Mouse (Mus musculus) forebrain, embryonic 13.5 days (tissue): ENCODE results near the gene Fbp2. TPM values are rescaled to one million over a fixed set of nuclear protein-coding genes. Genes with fewer than 3 reads are reported as not detected.
A peak's percentile ranks its signal among the peaks of the same experiment; 100 is the strongest.

Experiments used
- ATAC-seq: fragments of 200-750 bp; cut with Nextera tagmentation; 2 replicates; pipeline ENCODE4 v1.8.0; 2017
- H3K27ac ChIP-seq: fragments of 300-500 bp; sonication (generic); 2 replicates; pipeline ENCODE4 v1.5.1; 2015; ENCODE audit warnings: inconsistent platforms, mild to moderate bottlenecking, moderate library complexity
- H3K27me3 ChIP-seq: fragments of 300-500 bp; sonication (generic); 2 replicates; pipeline ENCODE4 v1.6.1; 2015; ENCODE audit warnings: mild to moderate bottlenecking, inconsistent platforms
- H3K36me3 ChIP-seq: fragments of 300-500 bp; sonication (generic); 2 replicates; pipeline ENCODE4 v1.6.1; 2015; ENCODE audit warnings: mild to moderate bottlenecking, inconsistent platforms; ENCODE audit not compliant: poor library complexity, severe bottlenecking
- H3K4me1 ChIP-seq: fragments of 300-500 bp; sonication (generic); 2 replicates; pipeline ENCODE4 v1.6.1; 2015; ENCODE audit warnings: inconsistent platforms
- H3K4me2 ChIP-seq: fragments of 300-500 bp; sonication (generic); 2 replicates; pipeline ENCODE4 v1.6.1; 2015; ENCODE audit warnings: inconsistent platforms, mild to moderate bottlenecking, moderate library complexity
- H3K4me3 ChIP-seq: fragments of 300-500 bp; sonication (generic); 2 replicates; pipeline ENCODE4 v1.5.1; 2015; ENCODE audit warnings: mild to moderate bottlenecking, inconsistent platforms
- H3K9ac ChIP-seq: fragments of 300-500 bp; sonication (generic); 2 replicates; pipeline ENCODE4 v1.6.1; 2015; ENCODE audit warnings: mild to moderate bottlenecking, inconsistent platforms
- H3K9me3 ChIP-seq: fragments of 300-500 bp; sonication (generic); replicated peaks from 2 replicates; pipeline ENCODE4 v1.6.1; 2016; ENCODE audit warnings: inconsistent platforms
- WGBS: fragments of 180-500 bp; shearing (Covaris S2); methylation state at CpG from one replicate; pipeline ENCODE4 v1.1.7; 2015; 5-methylcytosine and 5-hydroxymethylcytosine counted together
- polyA plus RNA-seq: library from polyadenylated mRNA; unstranded; fragments of >200 nt; fragmentation: Nextera tagmentation; extraction: Ambion mirVana; gene quantifications from 2 replicates; pipeline ENCODE4 v1.2.1, GENCODE M21; 2015

Fbp2 gene
- polyA plus RNA-seq, 1 experiment from 2014 or later = not detected

GRCm38 (mm10) chr13:62881336-62881735 is 23.1 kb upstream of the Fbp2 start:
- ATAC-seq = no peak
- Histone ChIP-seq H3K27ac (no peak overlapping the region), H3K4me1 (no peaks in the 10 kb centered on the region), H3K4me3 (no peak overlapping the region), H3K9me3 (no peaks in the 10 kb centered on the region), H3K9ac (no peak overlapping the region), H3K27me3 (no peaks in the 10 kb centered on the region), H3K36me3 (no peaks in the 10 kb centered on the region), H3K4me2 (no peak overlapping the region)
- WGBS = 86% methylated on average over 9 of the region's 9 CpGs

GRCm38 (mm10) chr13:62879831-62880615 is 21.8 kb upstream of the Fbp2 start:
- H3K9me3 ChIP-seq = no peaks in the 10 kb centered on the region
- H3K27me3 ChIP-seq = no peaks in the 10 kb centered on the region
- 18% methylated on average over 8 of the region's 8 CpGs for WGBS
- H3K4me3 ChIP-seq = no peak overlapping the region
- ATAC-seq = no peak
- H3K9ac ChIP-seq = no peak overlapping the region
- no peak overlapping the region for H3K4me2 ChIP-seq
- H3K27ac ChIP-seq = no peak overlapping the region
- H3K36me3 ChIP-seq = no peaks in the 10 kb centered on the region
- no peaks in the 10 kb centered on the region for H3K4me1 ChIP-seq

- H3K36me3 ChIP-seq = no peaks in the 10 kb centered on the region
- no peak for ATAC-seq
- H3K4me1 ChIP-seq = no peaks in the 10 kb centered on the region
- H3K4me3 ChIP-seq = no peak overlapping the region
- H3K27me3 ChIP-seq = no peaks in the 10 kb centered on the region
- no peak overlapping the region for H3K4me2 ChIP-seq
- H3K9me3 ChIP-seq = no peaks in the 10 kb centered on the region
- no peak overlapping the region for H3K9ac ChIP-seq
- 17% methylated on average over 6 of the region's 6 CpGs for WGBS
- H3K27ac ChIP-seq = no peak overlapping the region
These were observed 21.2 kb upstream of the Fbp2 start for GRCm38 (mm10) chr13:62879411-62879810.

- no peak for ATAC-seq
- no peaks in the 10 kb centered on the region for H3K27me3 ChIP-seq
- no peaks in the 10 kb centered on the region for H3K36me3 ChIP-seq
- no peaks in the 10 kb centered on the region for H3K9me3 ChIP-seq
- H3K27ac ChIP-seq = no peak overlapping the region
- H3K4me3 ChIP-seq = no peak overlapping the region
- 10% methylated on average over 5 of the region's 5 CpGs for WGBS
- H3K4me1 ChIP-seq = no peaks in the 10 kb centered on the region
- H3K4me2 ChIP-seq = no peak overlapping the region
- H3K9ac ChIP-seq = no peak overlapping the region
These were observed 19.0 kb upstream of the Fbp2 start for GRCm38 (mm10) chr13:62877247-62877646.

- Histone ChIP-seq H3K9ac (no peak overlapping the region), H3K9me3 (no peaks in the 10 kb centered on the region), H3K27me3 (no peaks in the 10 kb centered on the region), H3K4me1 (no peaks in the 10 kb centered on the region), H3K36me3 (no peaks in the 10 kb centered on the region), H3K4me3 (no peak overlapping the region), H3K4me2 (no peak overlapping the region), H3K27ac (no peak overlapping the region)
- WGBS = 85% methylated on average over 1 of the region's 1 CpGs
- ATAC-seq = no peak
These were observed 17.9 kb upstream of the Fbp2 start for GRCm38 (mm10) chr13:62876111-62876510.

- H3K4me1 ChIP-seq = no peaks in the 10 kb centered on the region
- no peaks in the 10 kb centered on the region for H3K9me3 ChIP-seq
- no peak overlapping the region for H3K9ac ChIP-seq
- H3K4me3 ChIP-seq = no peak overlapping the region
- H3K27me3 ChIP-seq = no peaks in the 10 kb centered on the region
- ATAC-seq = no peak
- H3K27ac ChIP-seq = no peak overlapping the region
- H3K4me2 ChIP-seq = no peak overlapping the region
- WGBS = 76% methylated on average over 3 of the region's 3 CpGs
- no peaks in the 10 kb centered on the region for H3K36me3 ChIP-seq
These were observed 14.0 kb upstream of the Fbp2 start for GRCm38 (mm10) chr13:62872252-62872651.

GRCm38 (mm10) chr13:62870605-62871004 is 12.4 kb upstream of the Fbp2 start:
- no peak overlapping the region for H3K27ac ChIP-seq
- no peak overlapping the region for H3K4me2 ChIP-seq
- no peaks in the 10 kb centered on the region for H3K9me3 ChIP-seq
- no peak overlapping the region for H3K4me3 ChIP-seq
- ATAC-seq = no peak
- no peaks in the 10 kb centered on the region for H3K36me3 ChIP-seq
- H3K27me3 ChIP-seq = no peaks in the 10 kb centered on the region
- H3K9ac ChIP-seq = no peak overlapping the region
- H3K4me1 ChIP-seq = no peaks in the 10 kb centered on the region
- WGBS = 88% methylated on average over 2 of the region's 2 CpGs

- no peaks in the 10 kb centered on the region for H3K36me3 ChIP-seq
- no peak overlapping the region for H3K4me3 ChIP-seq
- H3K9me3 ChIP-seq = no peaks in the 10 kb centered on the region
- no peaks in the 10 kb centered on the region for H3K27me3 ChIP-seq
- no peaks in the 10 kb centered on the region for H3K4me1 ChIP-seq
- H3K4me2 ChIP-seq = no peak overlapping the region
- H3K9ac ChIP-seq = no peak overlapping the region
- no peak overlapping the region for H3K27ac ChIP-seq
- WGBS = 60% methylated on average over 4 of the region's 4 CpGs
- 0 out of 2 replicates have a peak, but pooled peaks have one; percentile 4 for ATAC-seq
These were observed 8.6 kb upstream of the Fbp2 start for GRCm38 (mm10) chr13:62866817-62867216.

GRCm38 (mm10) chr13:62865651-62866315 is 7.6 kb upstream of the Fbp2 start:
- H3K4me1 ChIP-seq = no peaks in the 10 kb centered on the region
- no peak overlapping the region for H3K4me2 ChIP-seq
- H3K27me3 ChIP-seq = no peaks in the 10 kb centered on the region
- no peaks in the 10 kb centered on the region for H3K36me3 ChIP-seq
- H3K9ac ChIP-seq = no peak overlapping the region
- H3K9me3 ChIP-seq = no peaks in the 10 kb centered on the region
- no peak overlapping the region for H3K4me3 ChIP-seq
- ATAC-seq = no peak
- no peak overlapping the region for H3K27ac ChIP-seq
- WGBS = 76% methylated on average over 11 of the region's 11 CpGs

- no peak for ATAC-seq
- no peak overlapping the region for H3K4me2 ChIP-seq
- no peak overlapping the region for H3K27ac ChIP-seq
- H3K27me3 ChIP-seq = no peaks in the 10 kb centered on the region
- 77% methylated on average over 6 of the region's 6 CpGs for WGBS
- H3K36me3 ChIP-seq = no peaks in the 10 kb centered on the region
- no peak overlapping the region for H3K9ac ChIP-seq
- H3K9me3 ChIP-seq = no peaks in the 10 kb centered on the region
- no peaks in the 10 kb centered on the region for H3K4me1 ChIP-seq
- no peak overlapping the region for H3K4me3 ChIP-seq
These were observed 5.5 kb upstream of the Fbp2 start for GRCm38 (mm10) chr13:62863771-62864170.

GRCm38 (mm10) chr13:62862875-62863274 is 4.7 kb upstream of the Fbp2 start:
- ATAC-seq = no peak
- no peak overlapping the region for H3K27ac ChIP-seq
- no peak overlapping the region for H3K4me2 ChIP-seq
- H3K27me3 ChIP-seq = no peaks in the 10 kb centered on the region
- H3K9me3 ChIP-seq = no peaks in the 10 kb centered on the region
- H3K4me1 ChIP-seq = no peaks in the 10 kb centered on the region
- H3K36me3 ChIP-seq = no peaks in the 10 kb centered on the region
- H3K4me3 ChIP-seq = no peak overlapping the region
- 87% methylated on average over 3 of the region's 3 CpGs for WGBS
- no peak overlapping the region for H3K9ac ChIP-seq

GRCm38 (mm10) chr13:62860068-62860467 is 1.8 kb upstream of the Fbp2 start:
- Histone ChIP-seq H3K4me2 (no peak overlapping the region), H3K4me3 (no peak overlapping the region), H3K4me1 (no peaks in the 10 kb centered on the region), H3K27ac (no peak overlapping the region), H3K36me3 (no peaks in the 10 kb centered on the region), H3K27me3 (no peaks in the 10 kb centered on the region), H3K9me3 (no peaks in the 10 kb centered on the region), H3K9ac (no peak overlapping the region)
- no peak for ATAC-seq
- 89% methylated on average over 4 of the region's 4 CpGs for WGBS
